Mouse (Mus musculus) testis, adult 2 months (tissue): ENCODE data around the gene Mob4. TPM values are rescaled to one million over a fixed set of nuclear protein-coding genes. Genes with fewer than 3 reads are reported as not detected.

Experiments
- H3K27ac ChIP-seq: fragments of 200-500 bp; 2 replicates; pipeline ENCODE4 v1.5.1; 2012; ENCODE audit warnings: low read depth, low read length; ENCODE audit not compliant: control insufficient read depth, insufficient read depth
- H3K27me3 ChIP-seq: fragments of 200-500 bp; 2 replicates; pipeline ENCODE4 v1.6.1; 2012; ENCODE audit warnings: mild to moderate bottlenecking, low read length, moderate library complexity; ENCODE audit not compliant: control insufficient read depth, insufficient read depth
- H3K36me3 ChIP-seq: fragments of 200-500 bp; 2 replicates; pipeline ENCODE4 v1.6.1; 2012; ENCODE audit warnings: mild to moderate bottlenecking, low read length; ENCODE audit not compliant: control insufficient read depth, insufficient read depth
- H3K4me1 ChIP-seq: fragments of 200-500 bp; 2 replicates; pipeline ENCODE4 v1.6.1; 2012; ENCODE audit warnings: low read length; ENCODE audit not compliant: control insufficient read depth, insufficient read depth
- H3K4me3 ChIP-seq: fragments of 200-500 bp; 2 replicates; pipeline ENCODE4 v1.5.1; 2012; ENCODE audit warnings: low read depth, mild to moderate bottlenecking, low read length, moderate library complexity, mixed read lengths; ENCODE audit not compliant: control insufficient read depth
- CTCF ChIP-seq: fragments of 200-500 bp; IDR thresholded peaks from 2 replicates; pipeline ENCODE4 v1.5.1; 2012; ENCODE audit warnings: low read depth, mild to moderate bottlenecking, inconsistent platforms, low read length, moderate library complexity; ENCODE audit not compliant: control insufficient read depth, insufficient read depth, insufficient replicate concordance
- POLR2A ChIP-seq: fragments of 200-500 bp; IDR thresholded peaks from 2 replicates; pipeline ENCODE4 v1.6.1; 2012; ENCODE audit warnings: low read depth, mild to moderate bottlenecking, inconsistent platforms, low read length, moderate library complexity; ENCODE audit not compliant: control insufficient read depth
- polyA plus RNA-seq: library from polyadenylated mRNA; depleted of rRNA; stranded (reverse); fragments of >200 nt; gene quantifications from 2 replicates; pipeline ENCODE4 v1.2.3, GENCODE M21; 2012

Mob4 gene
- polyA plus RNA-seq, 1 experiment: 4.2 TPM

DNA sequence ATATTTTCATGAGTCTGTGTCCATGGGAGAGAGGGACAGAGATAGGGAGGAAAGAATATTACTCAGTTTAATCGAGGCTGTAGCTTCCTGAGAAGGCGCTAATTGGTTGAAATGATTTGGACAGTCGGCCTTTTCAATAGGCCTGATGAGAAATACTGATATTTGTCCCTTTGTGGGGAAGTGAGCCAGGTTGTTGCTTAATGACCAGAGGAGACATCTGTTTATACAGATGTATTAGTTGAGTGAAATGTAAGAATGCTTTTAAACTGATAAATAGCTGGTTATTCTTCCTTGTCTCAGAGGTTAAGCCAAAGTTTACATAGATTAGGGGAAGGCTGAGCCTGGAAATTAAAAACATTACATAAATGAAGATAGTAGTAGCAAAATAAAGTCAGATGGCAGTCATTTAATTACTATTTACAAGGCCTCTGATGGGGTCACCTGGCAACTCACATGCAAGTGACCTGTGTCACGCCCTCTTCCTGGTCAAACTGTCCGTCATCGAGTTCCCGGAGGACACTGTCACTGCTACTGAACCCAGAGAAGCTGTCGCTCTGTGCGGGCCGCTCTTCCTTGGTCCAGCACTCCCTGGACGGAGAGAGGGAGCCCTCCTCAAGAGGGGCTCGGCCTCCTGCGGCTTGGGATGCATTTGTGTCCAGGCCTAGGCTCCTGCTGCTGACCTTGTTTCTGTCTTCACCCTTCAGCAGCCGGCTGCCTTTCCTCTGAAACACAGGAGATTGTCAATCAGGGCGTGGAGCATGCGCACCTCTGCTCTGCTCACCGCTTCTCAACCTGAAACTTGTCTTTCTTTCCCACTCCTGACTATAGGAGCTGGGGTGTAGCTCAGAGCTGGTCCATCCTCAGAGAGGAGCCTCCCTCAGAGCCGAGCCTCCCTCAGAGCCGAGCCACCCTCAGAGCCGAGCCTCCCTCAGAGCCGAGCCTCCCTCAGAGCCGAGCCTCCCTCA is 40.6 kb downstream of the Mob4 start:
- Histone ChIP-seq H3K36me3 (no peaks in the 10 kb centered on the region), H3K4me1 (peaks cover 3% of the 10 kb centered on the region; the same call in 1 of the 2 replicates), H3K4me3 (peak overlapping the region; percentile 40), H3K27ac (no peak overlapping the region), H3K27me3 (no peaks in the 10 kb centered on the region)
- TF ChIP-seq CTCF: no peak
- TF ChIP-seq POLR2A: no peak

DNA sequence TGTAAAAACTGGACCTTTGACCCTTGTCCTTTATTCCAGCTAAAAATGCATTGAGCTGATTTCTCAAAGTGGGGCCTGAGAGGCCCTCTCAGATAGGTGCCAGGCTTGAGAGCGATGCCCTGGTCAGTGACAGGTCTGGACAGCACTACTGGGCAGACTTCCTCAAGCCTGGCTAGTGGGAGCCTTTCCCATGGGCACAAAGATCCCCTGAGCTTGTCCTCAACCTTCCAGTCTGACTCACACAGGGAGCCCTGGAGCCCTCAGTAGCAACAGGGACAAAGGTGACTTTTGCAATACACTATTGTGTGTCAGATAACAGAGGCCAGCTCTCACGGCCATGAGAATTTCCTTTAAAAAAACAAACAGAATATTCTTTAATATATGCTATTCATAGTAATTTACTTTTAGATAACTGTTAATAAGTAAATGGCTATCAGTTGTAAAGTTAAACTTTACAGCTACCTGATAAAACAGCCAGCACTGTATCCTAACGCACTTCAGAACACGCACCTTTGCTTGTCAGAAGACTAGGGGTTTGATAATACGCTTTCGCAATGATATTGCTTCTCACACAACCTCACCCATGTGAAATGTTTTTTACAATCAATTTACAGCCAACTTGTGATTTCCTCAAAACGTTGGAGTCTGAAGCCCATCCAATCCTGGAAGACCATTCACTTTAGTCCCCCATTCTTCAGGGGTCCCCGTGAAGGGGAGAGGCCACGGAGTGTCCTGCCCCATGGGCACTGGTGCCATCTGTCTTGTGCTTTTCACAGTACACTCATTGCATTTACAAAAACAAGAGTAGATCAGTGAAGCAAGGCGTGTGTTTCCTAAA is 42.9 kb downstream of the Mob4 start:
- Histone ChIP-seq H3K36me3 (no peaks in the 10 kb centered on the region), H3K27me3 (no peaks in the 10 kb centered on the region), H3K4me1 (peaks cover 3% of the 10 kb centered on the region; the same call in 1 of the 2 replicates), H3K4me3 (no peak overlapping the region), H3K27ac (no peak overlapping the region)
- TF ChIP-seq POLR2A: no peak
- TF ChIP-seq CTCF: no peak

DNA sequence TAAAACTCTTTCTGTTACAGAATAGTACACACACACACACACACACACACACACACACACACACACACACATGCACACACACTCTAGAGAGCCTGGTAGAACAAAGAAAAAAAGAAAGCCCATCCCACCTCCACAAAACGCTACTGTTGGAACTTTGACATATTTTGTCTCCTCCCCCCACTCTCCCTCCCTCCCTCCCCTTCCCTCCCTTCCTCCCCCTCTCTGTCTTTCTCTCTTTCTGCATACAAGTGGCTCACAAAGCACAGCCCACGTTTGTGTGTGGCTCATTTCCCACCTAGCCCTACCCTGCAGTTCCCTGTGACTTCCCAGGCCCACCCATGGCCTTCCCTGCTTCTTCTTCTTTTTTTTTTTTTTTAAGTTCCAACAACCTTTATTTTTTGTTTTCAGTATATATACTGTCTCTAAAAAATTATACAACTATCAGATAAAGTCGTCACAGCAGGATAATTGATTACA is 43.6 kb downstream of the Mob4 start:
- Histone ChIP-seq H3K27me3 (no peaks in the 10 kb centered on the region), H3K27ac (no peak overlapping the region), H3K36me3 (no peaks in the 10 kb centered on the region), H3K4me1 (peaks cover 3% of the 10 kb centered on the region; the same call in 1 of the 2 replicates), H3K4me3 (no peak overlapping the region)
- TF ChIP-seq POLR2A (no peak), CTCF (no peak)

DNA sequence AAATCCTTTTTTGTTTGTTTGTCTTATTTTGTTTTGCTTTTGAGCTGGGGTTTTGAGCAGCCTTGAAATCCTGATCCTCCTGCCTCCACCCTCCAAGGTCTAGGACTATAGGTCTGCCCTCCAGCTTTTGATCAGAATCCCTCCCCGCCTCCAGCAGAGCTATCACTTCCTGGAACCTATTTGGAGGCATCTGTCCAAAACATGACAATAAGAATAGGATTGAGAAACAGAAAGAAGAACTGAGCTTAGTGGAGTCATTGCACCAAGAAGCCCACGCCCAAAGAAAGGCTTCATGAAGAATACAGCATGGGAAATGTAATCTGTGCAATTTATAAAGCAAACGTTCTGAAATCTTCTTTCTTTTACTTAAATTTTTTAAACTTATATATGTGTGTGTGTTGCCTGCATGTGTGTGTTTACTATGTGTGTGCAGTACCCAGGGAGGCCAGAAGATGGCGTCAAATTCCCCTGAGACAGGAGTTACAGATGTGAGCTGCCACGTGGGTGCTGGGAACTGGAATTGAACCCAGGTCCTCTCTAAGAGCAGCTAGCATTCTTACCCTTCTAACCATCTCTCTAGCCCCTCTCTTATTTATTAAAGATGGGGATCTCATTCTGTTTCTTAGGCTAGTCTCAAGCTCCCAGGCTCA is 49.0 kb downstream of the Mob4 start:
- Histone ChIP-seq H3K27ac (no peak overlapping the region), H3K27me3 (no peaks in the 10 kb centered on the region), H3K4me1 (no peaks in the 10 kb centered on the region), H3K36me3 (no peaks in the 10 kb centered on the region), H3K4me3 (no peak overlapping the region)
- TF ChIP-seq CTCF (peak; percentile 42; the same call in 1 of the 2 replicates), POLR2A (no peak)

GRCm38 (mm10) chr1:55182392-55182791 is 51.4 kb downstream of the Mob4 start:
- no peaks in the 10 kb centered on the region for H3K4me1 ChIP-seq
- H3K27me3 ChIP-seq: no peaks in the 10 kb centered on the region
- no peaks in the 10 kb centered on the region for H3K36me3 ChIP-seq
- H3K4me3 ChIP-seq: no peak overlapping the region
- no peak for TF ChIP-seq CTCF
- no peak for TF ChIP-seq POLR2A
- H3K27ac ChIP-seq: no peak overlapping the region

DNA sequence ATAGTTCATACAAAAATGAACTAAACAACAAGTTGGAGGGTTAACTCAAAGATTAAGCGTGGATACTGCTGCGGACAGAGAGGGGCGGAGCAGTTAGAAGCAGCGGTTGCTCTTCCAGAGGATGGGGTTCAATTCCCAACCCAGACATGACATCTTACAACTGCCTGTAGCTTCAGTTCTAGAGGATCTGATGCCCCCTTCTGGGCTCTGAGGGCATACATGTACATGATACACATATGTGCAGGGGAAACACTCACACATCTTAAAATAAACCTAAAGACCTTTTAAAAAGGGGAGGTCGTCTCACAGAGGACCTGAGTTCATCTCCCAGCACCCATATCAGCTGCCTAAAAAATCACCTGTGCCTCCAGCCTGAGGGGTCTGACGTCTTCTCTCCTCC is 54.7 kb downstream of the Mob4 start:
- Histone ChIP-seq H3K36me3 (no peaks in the 10 kb centered on the region), H3K4me1 (no peaks in the 10 kb centered on the region), H3K27me3 (no peaks in the 10 kb centered on the region), H3K4me3 (no peak overlapping the region), H3K27ac (no peak overlapping the region)
- TF ChIP-seq POLR2A (no peak), CTCF (no peak)
